Mouse (Mus musculus) kidney, adult 9 months (tissue): ENCODE results near the gene Hes5.

Experiments used
- DNase-seq: peaks from one replicate; pipeline ENCODE4 v3.0.0; 2022

Gene Hes5

DNA sequence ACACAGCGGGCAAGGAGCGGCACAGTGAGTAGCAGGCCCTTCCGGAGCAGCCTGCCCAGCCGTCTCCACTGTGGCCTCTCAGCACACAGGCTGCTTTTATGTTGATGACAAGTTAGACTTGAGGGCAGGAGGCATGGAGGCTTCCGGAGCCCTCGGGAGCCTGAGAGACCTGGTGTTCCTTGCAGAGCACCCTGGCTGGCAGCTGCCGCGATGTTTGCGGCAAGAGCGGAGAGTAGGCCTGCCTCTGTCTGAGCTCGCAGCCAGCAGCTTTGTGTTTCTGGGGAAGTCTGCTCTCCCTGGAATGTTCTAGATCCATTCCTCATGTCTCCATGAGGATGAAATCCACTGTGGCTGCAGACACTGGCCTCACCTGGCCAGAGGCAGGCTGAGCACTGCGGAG, 11.8 kb downstream of the Hes5 start:
- no peak for DNase-seq

DNA sequence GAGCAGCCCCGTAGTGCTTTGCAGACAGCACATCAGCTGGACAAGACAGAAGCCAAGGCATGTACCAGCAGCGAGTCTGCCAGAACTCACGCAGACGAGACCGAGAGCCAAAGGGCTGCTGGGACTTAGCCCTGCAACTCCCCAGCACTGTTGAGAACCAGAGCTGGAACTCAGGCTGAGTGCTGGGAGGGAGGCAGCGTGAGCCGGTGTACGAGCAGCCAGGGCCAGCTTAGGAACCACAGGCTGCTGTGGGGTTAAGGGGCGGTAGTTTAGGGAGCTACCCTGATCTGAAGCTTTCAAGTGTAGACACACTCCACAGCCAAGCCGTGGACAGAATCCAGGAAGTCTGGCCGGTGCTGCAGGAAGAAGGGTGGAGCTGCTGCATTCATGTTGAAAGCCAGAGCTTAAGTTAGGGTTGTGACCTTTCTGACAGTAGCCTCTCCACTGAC, 13.5 kb downstream of the Hes5 start:
- no peak for DNase-seq

DNA sequence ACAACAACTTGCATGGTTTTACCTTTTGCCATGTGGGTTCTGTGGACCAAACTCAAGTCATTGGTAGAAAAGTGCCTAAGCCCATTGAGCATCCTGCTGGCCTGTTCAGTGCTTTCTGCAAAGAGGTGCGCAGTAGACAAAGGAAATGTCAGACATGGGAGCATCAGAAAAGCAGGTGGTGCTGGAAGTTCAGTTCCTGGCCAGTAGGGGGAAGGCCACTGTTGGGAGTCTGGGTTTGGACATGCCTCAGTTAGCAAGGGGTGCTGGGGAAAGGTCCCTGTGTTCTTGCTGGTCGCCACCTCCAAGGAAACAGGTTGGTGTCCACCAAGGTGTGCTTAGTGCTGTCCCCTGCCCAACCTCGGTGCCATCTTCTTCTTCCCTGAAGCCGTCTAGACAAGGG, 19.4 kb downstream of the Hes5 start:
- DNase-seq: no peak

DNA sequence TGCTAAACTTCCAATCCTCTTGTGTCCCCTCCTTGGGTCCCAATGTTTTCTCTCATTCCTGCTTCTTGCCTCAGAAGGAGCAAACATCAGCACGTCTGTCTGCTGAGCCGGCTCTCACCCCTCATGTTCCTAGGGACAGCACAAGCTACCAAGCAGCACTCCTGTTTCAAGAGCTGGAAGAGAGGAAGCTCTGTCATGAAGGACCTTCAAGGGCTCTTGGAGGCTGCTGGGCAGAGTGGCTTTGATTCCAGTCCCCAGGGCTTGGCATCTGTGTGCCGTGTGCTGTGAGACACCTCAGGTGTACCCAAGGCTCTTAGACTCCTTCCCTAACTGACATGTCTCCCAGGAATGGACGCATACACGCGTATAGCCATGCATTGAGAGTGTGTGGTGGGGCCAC, 20.4 kb downstream of the Hes5 start:
- DNase-seq: no peak

DNA sequence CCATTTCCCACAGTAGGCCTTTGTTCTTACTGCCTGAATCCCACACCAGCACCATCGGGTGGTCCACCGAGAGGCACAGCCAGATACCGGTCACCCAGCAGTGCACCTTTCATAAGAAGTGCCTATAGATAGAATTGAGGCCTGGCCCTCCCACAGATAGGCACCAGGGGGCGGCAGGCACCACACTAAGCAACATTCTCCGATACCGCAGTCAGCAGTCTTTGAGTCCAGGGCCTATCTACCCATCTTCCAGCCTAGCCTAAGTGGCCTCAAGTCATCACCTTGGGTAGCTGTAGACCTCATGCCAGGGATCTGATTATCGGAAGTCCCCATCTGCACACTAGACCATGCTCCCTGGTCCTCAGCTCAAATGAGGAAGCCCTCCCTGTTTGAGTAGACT, 20.8 kb downstream of the Hes5 start:
- DNase-seq: peak; percentile 60

DNA sequence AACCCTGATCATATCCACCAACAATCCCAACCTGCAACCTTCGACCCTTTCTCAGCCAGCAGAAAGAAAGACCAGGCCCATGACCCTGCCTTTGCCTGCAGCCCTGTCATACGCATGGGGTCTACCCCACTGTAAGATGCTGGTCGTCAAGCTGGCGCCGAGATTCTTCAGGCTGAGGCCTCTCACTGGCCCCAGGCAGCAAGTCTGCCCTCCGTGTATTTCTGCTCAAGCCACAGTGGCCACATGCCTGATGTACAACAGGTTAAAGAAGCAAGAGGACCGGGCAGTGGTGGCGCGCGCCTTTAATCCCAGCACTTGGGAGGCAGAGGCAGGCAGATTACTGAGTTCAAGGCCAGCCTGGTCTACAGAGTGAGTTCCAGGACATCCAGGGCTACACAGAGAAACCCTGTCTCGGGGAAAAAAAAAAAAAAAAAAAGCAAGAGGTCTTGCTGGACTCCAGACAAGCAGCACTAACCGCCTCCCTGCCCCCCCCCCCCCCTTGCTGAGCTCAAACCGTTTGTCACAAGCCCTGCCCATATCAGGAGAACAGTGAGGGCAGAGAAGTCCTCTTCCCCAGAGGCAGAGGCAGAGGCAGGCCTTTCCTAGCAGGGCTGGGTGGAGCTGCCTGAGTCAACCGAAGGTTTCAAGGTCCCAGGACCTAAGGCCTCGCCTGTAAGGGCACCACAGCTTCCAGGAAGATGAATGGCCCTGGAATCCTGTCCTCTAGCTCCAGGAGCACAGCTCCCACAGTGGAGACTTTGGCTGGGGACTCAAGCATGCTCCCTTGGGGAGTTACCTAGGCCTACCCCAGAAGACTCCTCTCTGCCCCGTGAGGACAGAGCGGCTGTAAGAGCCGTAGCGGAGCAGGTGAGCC, 21.8 kb downstream of the Hes5 start:
- no peak for DNase-seq

DNA sequence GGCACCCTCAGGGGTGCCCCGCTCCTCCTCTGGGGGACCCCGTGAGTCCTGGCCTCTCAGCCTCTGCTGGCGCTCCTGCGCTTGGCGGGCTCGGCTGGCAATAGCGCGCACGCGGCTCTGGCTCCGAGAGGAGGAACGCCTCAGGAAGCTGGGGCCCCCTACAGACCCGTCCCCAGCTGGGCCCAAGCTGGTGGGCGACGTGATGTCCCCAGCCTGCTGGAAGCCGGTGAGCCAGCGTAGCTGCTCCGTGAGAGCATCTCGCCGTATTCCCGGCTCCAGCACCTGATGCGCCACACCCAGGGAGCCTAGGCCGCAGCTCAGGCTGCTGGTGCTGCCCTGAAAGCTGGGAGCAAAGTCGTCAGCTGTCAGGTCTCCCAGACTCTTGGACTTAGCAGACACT, 23.0 kb downstream of the Hes5 start:
- DNase-seq: no peak

DNA sequence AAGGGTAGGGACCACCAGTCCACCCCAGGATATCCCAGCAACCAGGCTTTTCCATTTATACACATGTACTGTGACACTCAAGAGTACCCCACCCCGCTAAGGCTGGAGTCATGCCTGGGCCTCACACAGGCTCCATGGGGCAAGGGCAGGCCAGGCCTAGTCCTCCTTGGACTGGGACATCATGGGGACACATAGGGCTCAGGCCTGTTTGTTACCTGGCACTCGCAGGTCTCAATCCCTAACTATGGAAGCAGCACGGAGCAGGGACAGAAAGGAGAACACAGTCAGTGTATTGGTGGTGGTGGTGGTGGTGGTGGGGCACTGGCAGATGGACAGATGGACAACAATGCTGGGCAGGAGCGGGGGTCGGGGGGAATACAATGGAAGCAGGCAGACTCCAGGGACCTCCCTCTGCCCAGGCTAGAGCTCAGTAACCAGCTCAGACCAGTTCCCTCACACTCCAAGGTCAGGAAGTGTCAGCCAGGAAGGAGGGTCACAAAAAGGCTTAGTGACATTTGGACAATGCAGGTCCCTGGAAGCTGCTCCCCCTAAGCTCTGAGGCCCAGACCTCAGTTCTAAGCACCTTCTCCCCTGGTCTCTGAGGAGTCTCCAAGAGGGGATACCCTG, 24.5 kb downstream of the Hes5 start:
- DNase-seq: no peak

DNA sequence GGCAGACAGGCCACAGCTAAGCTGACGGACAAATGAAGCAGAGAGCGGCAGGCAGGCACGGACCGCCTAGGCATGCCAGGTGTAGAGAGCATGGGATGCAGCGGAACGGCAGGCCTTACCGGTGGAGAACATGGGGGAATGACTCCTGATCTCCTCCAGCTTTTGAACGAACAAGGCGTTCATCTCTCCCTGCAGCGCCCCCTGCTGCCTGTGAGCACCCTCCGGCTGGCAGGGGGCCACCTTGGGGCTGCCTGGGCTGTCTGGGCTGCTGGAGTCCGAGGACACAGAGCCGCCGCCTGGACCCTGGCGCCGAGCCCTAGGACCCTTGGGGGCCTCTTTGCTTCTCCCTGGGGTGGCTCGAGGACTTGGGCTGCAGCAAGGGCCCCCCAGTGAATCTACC, 25.4 kb downstream of the Hes5 start:
- peak; percentile 68 for DNase-seq

DNA sequence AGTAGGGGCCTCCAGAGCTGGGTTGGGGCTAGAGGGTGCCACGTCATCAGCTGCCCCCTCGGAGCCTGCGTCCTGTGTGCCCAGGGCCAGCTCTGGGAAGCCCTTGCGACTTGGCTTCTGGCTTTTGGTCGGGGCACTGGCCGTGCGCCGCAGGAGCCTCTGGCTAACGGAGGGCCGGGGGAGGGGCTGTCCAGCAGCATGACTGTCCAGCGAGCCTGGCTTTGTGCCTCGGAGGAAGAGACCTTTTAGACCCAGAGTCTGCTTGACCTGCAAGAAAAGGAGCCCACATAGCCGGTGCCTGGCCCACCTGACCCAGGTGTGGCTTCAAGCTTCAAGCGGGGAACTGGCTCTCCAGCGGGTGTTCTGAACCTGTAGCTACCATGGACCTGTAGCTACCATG, 26.0 kb downstream of the Hes5 start:
- DNase-seq: no peak

DNA sequence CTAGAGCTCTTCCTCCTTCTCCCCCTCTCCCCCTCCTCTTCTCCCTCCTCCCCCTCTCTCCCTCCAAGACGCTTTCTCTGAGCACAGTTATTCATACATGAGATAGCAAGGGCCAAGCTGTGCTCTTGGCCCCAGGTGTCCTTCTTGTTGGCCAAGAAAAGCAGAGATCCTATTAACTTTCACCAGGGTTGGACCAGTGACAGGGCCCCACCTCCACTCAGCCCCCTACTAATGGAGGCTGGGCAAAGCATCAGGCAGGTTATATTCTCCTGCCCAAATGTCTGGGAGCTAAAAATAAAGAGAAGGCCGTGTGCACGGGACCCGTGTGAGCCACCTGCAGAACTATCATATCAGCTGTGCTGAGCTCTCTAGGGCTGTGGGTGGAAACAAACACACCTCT, 34.2 kb downstream of the Hes5 start:
- DNase-seq: no peak

DNA sequence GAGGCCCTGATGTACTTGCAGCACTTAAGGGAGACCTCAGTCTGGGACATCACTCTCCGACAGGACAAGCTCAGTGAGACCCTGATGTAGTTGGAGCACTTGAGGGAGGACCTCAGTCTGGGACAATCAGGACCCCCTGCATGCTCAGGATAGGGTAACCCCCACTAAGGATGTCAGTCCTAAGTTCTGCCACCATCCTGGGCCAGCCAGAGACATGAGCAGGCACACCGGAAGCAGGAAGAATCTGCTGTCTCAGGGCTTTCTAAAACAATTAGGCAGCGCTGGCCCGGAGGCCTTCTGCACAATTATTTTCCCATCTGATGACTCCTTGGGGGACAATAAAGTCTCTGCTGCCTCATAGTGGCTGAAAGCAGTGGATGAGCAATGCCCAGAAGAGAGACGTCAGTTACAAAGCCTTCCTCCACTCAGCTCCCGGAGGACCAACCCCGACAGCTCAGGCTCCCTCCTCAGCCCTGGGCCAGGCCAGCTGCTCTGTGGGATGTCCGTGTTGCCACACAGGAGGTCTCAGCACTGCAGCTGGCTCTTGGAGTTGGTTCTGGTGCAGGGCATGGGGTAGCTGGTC, 35.9 kb downstream of the Hes5 start:
- peak; percentile 37 for DNase-seq

DNA sequence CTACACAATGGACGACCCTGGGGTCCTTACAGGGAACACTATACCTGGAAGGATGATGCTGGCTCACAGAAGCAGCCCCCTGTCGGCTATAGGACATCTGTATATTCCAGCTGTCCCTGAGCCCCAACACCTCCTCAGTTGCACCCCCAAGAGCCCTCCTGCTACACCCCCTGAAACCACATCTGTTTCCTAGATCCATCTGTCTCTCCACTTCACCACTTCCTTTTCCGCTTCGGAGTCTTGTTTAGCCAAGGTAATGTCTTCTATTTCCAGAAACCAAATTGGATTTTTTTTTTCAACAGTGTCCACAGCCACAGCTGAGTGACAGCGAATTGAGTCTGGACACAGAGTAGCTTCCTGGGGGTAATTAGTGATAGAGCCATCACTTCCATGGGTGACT, 38.7 kb downstream of the Hes5 start:
- no peak for DNase-seq

DNA sequence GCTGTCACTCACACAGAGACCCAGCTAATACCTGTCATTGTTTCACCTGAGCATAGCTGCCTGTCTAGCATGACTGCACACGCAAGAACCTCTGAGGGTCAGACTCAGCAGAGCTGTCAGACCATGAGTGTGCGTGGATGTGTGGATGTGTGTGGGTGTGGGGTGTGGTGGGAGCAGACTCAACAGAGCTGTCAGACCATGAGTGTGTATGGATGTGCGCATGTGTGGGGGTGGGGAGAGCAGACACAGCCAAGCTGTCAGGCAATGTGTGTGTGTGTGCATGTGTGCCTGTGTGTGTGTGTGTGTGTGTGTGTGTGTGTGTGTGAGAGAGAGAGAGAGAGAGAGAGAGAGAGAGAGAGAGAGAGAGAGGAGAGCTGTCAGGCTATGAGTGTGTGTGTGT, 44.6 kb downstream of the Hes5 start:
- no peak for DNase-seq

DNA sequence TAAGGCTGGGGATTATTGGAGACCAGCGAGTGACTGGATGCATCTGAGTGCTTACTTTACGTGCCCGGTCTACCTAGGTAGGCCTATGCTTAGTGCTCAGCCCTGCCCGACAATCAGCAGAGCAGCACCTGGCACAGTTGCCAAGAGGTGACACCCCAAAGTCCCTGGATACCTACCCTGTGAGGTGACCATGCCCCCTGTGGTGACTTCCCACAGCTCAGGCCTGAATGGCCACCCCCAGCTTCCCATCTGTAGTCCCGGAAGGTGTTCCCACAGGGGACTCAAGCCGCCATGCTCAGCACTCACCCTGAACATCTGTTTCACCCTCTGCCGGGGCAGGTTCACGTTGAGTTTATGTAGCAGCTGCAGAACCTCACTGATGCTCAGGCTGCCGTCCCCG, 45.6 kb downstream of the Hes5 start:
- DNase-seq: no peak

DNA sequence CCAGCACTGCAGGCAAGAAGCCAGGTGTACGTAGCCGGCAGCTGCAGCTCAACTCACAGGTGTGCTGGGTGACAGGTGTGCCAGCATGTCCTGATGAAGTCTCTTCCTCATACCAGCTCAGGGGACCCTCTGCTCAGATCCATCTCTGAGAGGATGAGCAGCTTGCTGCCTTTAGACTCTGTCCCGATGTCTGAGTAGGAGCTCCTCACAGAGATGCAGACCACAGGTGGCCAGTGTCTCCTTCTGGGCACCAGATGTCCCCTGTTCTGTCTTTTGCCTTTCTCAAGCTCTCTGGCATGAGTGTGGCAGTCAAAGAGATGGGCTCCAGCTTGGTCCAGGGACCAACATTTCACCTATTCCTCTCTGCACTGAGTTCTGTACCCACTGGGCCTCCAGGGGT, 46.9 kb downstream of the Hes5 start:
- no peak for DNase-seq

DNA sequence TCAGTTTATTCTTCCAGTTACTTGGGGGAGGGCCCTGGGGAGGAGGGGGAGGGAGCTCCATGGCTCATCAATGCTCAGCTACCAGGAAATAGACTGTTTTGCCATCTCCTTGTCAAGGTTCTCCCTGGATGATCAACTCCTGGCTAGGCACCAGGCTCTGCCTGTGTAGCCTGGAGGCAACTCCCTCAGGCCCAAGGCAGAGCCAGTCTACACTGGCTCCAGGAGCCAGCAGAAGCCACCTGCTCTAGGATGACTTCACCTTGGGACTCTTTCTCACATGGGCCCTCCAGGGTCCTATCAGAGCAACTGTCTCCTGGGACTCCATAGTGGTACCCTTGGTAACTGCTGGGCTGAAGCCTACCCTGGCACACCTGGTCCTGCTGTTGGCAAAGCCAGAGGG, 47.4 kb downstream of the Hes5 start:
- DNase-seq: no peak

DNA sequence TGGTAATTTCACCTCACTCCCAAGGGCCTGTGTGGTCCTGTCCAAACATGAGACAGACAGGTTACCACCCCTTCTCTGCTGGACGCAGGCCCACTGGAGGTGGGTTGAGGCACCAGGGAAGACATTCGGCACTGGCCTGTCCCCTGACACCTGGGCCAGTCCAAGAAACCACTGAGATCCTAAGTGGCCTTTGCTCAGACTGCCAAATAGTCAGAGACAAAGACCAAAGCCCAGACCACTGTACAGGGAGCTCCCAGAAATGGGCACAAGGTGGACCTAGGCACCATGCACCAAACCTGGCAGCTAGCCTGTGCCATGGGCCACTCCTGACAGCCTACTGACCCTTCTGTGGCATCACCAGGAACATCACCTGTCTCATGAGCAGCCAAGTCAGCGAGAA, 48.5 kb downstream of the Hes5 start:
- DNase-seq: no peak

DNA sequence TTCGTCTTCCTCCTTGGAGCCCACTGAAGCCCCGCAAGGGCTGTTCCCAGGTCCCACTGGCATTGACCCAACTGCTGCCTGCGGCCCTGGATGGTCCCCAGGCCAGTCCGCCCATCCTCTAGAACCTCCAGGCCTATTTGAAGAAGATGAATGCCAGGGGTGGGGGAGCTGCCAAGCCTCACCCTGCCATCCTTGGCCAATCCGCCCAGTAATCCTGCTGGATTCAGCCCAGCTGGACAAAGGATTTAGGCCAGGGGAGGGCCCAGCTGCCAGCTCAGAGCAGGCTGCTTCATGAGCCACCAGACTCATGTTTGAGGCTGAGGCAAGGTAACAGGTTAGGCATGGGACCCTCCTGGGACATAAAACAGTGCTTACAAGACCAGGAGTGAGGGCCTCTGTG, 50.1 kb downstream of the Hes5 start:
- DNase-seq: no peak

DNA sequence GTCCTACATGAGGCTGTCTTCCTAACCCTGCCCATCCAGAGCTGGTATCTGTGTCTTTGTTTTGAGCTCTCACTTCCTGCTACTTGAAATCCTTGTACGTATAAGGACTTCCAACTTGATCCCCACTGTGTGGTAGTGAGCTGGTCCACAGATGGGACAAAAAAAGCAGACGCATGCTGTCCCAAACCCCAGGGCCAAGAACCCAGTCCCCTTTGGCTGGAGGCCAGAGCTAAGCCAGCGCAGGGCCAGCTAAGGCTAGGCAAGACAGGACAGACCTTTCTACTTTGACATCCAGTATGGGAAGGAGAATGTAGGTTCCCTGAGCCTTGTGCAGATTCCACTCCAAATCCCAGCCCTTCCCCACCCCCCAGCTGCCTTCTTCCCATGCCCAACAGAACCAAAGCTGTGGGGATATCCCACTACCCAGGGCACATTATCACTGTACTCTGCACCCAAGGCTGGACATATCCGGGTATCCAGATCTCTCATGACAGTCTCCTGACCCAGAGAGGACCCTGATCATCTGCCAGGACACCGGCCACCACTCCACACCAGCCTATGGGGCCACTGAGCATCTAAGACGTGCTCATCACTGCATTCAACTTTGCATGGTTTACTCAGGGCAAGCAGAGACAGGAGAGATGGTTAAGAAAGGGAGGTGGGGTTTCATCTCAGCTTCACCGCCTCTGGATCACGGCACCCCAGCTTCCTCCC, 50.7 kb downstream of the Hes5 start:
- DNase-seq: no peak
